Mouse (Mus musculus) forebrain, embryonic 13.5 days (tissue): ENCODE measurements around the gene Phox2a. TPM values are rescaled to one million over a fixed set of nuclear protein-coding genes. Genes with fewer than 3 reads are reported as not detected.

Experiments used
- ATAC-seq: fragments of 200-750 bp; cut with Nextera tagmentation; 2 replicates; pipeline ENCODE4 v1.8.0; 2017
- H3K27ac ChIP-seq: fragments of 300-500 bp; sonication (generic); 2 replicates; pipeline ENCODE4 v1.5.1; 2015; ENCODE audit warnings: inconsistent platforms, mild to moderate bottlenecking, moderate library complexity
- H3K27me3 ChIP-seq: fragments of 300-500 bp; sonication (generic); 2 replicates; pipeline ENCODE4 v1.6.1; 2015; ENCODE audit warnings: mild to moderate bottlenecking, inconsistent platforms
- H3K36me3 ChIP-seq: fragments of 300-500 bp; sonication (generic); 2 replicates; pipeline ENCODE4 v1.6.1; 2015; ENCODE audit warnings: mild to moderate bottlenecking, inconsistent platforms; ENCODE audit not compliant: poor library complexity, severe bottlenecking
- H3K4me1 ChIP-seq: fragments of 300-500 bp; sonication (generic); 2 replicates; pipeline ENCODE4 v1.6.1; 2015; ENCODE audit warnings: inconsistent platforms
- H3K4me2 ChIP-seq: fragments of 300-500 bp; sonication (generic); 2 replicates; pipeline ENCODE4 v1.6.1; 2015; ENCODE audit warnings: inconsistent platforms, mild to moderate bottlenecking, moderate library complexity
- H3K4me3 ChIP-seq: fragments of 300-500 bp; sonication (generic); 2 replicates; pipeline ENCODE4 v1.5.1; 2015; ENCODE audit warnings: mild to moderate bottlenecking, inconsistent platforms
- H3K9ac ChIP-seq: fragments of 300-500 bp; sonication (generic); 2 replicates; pipeline ENCODE4 v1.6.1; 2015; ENCODE audit warnings: mild to moderate bottlenecking, inconsistent platforms
- H3K9me3 ChIP-seq: fragments of 300-500 bp; sonication (generic); replicated peaks from 2 replicates; pipeline ENCODE4 v1.6.1; 2016; ENCODE audit warnings: inconsistent platforms
- WGBS: fragments of 180-500 bp; shearing (Covaris S2); methylation state at CpG from one replicate; pipeline ENCODE4 v1.1.7; 2015; 5-methylcytosine and 5-hydroxymethylcytosine counted together
- polyA plus RNA-seq: library from polyadenylated mRNA; unstranded; fragments of >200 nt; fragmentation: Nextera tagmentation; extraction: Ambion mirVana; gene quantifications from 2 replicates; pipeline ENCODE4 v1.2.1, GENCODE M21; 2015

Phox2a gene
- polyA plus RNA-seq, result 0.10 TPM in 1 of 2 replicates, not detected in the other

DNA sequence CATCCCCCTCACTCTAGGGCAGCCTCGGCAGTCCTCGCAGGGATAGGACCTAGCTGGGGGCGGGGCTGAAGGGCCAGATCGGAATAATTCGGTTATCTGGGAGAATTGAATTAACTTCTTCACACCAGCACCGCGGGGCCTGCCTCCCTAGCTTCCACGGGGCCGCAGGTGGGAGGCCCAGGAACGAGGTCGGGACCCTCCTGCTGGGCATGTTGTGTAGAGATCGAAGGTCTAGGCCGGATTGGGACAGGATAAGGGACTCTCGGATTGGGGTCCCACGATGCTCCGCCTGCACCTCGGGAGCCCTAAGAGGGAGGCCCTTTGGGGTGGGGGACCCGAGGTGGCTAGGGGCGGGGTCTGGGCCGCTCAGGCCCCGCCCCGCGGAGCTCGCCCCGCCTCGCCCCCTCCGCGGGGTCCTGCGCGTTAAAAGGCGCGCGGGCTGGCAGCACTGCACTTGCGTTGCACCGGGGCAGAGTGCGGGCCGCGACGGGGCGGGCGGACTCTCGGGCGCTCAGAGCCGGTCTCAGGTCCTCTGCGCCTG, at the start of gene Phox2a:
Gene Phox2a (plus strand): TSS at position 453 of the 541 bp plus-strand sequence.
- Histone ChIP-seq H3K4me3 (peak within 1 kb of the TSS; percentile 30), H3K27ac (no peak within 1 kb of the TSS), H3K4me2 (peak within 1 kb of the TSS; percentile 54), H3K27me3 (peaks cover 73% of the 10 kb centered on the region), H3K9ac (no peak within 1 kb of the TSS; the same call in 1 of the 2 replicates), H3K4me1 (peaks cover 30% of the 10 kb centered on the region), H3K36me3 (no peaks in the 10 kb centered on the region), H3K9me3 (peaks cover 6% of the 10 kb centered on the region; the same call in 1 of the 2 replicates)
- ATAC-seq, result no peak
- under 1% methylated on average over 25 of the region's 45 CpGs for WGBS

DNA sequence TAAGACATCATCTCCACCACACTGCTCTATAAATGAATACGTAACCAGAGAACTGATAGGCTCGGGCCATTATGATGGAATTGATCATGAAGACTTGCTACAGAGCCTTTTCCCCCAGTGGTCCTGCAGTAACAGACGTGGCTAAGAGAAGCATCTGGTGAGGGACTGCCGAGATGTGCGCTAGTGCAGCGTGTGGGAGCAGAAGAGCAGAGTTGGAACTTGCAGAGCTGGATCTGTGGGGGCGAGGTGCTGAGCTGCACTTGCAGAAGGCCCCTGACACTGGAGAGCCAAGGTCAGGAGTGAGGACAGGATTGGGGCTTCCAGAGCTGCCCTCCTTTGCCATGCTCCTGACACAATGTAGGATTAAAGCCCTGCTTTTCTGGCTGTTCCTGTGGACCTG, 48.1 kb upstream of the Phox2a start:
- peaks cover 19% of the 10 kb centered on the region for H3K36me3 ChIP-seq
- ATAC-seq, result no peak
- H3K9ac ChIP-seq, result no peak overlapping the region
- peaks cover 15% of the 10 kb centered on the region for H3K4me1 ChIP-seq
- H3K4me3 ChIP-seq, result no peak overlapping the region
- H3K27me3 ChIP-seq, result no peaks in the 10 kb centered on the region
- H3K9me3 ChIP-seq, result no peaks in the 10 kb centered on the region
- WGBS, result 87% methylated on average over 7 of the region's 7 CpGs
- no peak overlapping the region for H3K4me2 ChIP-seq
- H3K27ac ChIP-seq, result no peak overlapping the region

DNA sequence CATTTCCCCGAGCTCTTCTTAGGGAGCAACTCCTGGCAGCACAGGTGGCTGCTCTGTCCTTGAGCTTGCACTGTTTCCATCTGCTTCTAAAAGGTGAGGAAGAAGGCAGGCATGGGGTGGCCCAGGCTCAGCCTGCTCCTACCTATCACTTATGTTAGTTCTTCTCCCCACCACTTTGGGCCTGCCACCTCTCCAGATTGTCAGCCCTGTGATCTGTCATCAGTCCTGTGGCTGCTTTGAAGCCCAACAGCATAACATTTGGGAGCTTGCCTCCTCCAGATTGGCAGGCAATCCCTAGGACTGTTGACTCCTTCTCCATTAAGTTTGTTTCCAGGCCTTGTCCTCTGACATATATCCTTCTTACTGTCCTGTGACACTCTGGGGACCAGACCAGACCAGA, 46.5 kb upstream of the Phox2a start:
- no peak overlapping the region for H3K9ac ChIP-seq
- no peak overlapping the region for H3K4me3 ChIP-seq
- no peak overlapping the region for H3K4me2 ChIP-seq
- H3K27ac ChIP-seq, result no peak overlapping the region
- peaks cover 15% of the 10 kb centered on the region for H3K4me1 ChIP-seq
- H3K27me3 ChIP-seq, result no peaks in the 10 kb centered on the region
- peaks cover 10% of the 10 kb centered on the region for H3K36me3 ChIP-seq
- ATAC-seq, result no peak
- 89% methylated on average over 1 of the region's 1 CpGs for WGBS
- no peaks in the 10 kb centered on the region for H3K9me3 ChIP-seq

DNA sequence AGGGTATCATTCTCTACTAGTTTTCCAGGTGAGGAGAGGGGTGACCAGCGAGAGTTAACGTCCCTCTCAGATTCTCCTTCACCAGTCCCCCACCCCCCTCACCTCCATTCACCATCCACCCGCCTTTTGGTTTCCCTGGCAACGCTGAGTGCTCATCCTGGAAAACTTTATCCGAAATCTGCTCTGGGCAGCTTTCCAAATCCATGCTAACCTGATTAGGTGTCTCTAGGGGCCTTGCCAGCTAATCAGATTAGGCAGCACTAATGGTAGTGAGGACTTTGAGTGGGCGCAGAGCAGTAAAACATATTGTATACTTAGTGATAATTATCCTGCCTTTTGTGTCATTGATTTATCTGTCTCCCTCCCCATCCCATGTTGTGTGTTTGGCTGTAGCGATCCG, 45.4 kb upstream of the Phox2a start:
- Histone ChIP-seq H3K9me3 (no peaks in the 10 kb centered on the region), H3K4me2 (no peak overlapping the region), H3K27me3 (no peaks in the 10 kb centered on the region), H3K27ac (no peak overlapping the region), H3K9ac (no peak overlapping the region), H3K4me3 (no peak overlapping the region), H3K4me1 (peaks cover 15% of the 10 kb centered on the region), H3K36me3 (peaks cover 10% of the 10 kb centered on the region)
- WGBS, result 33% methylated on average over 8 of the region's 8 CpGs
- no peak for ATAC-seq

DNA sequence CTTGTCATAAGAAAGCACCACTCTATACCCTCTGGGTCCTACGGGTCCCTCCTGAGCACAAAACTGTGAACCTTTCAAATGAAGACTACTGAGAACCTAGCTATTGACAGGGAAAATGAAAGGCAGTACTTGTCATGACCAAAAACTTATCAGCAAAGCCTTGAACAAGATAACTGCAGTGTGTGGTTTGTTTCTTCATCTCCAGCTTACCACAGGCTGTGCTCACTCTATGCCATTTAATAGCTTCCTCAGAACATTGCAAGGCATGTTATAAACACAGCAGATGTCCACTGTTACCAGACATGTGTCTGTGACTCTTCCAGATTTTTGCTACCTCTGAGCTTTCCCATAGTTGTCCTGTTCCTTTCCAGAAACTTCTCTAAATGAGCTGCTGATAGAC, 41.1 kb upstream of the Phox2a start:
- no peak for ATAC-seq

DNA sequence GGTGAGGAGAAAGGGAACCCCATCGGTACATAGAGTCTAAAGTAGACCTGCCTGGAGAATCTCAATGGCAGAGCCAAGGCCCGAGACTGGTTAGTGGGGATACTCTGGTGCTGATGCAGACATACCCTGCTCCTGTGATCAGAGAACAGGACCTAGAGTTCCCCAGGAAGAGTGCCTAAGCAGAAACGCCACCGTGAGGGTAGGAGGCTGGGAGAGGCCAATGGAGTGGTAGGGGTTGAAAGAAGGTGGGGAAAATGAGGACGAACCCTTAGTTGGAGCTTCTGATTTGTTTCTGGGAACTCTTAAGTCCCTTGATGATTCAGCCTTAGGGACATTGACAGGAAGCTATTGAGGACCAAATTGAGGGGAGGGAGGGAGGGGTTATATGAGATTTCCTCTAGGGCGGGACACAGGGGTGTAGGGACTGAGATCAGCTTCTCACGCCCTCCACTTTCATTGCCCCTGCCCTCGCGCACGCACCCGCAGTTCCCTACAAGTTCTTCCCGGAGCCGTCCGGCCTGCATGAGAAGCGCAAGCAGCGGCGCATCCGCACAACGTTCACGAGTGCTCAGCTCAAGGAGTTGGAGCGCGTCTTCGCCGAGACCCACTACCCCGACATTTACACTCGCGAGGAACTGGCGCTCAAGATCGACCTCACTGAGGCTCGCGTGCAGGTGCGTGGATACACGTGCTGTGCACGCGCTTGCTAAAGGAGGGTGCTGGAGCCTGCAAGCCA, 2.4 kb downstream of the Phox2a start:
- ATAC-seq, result no peak
- 3% methylated on average over 35 of the region's 35 CpGs for WGBS
- Histone ChIP-seq H3K36me3 (peaks cover 12% of the 10 kb centered on the region), H3K9me3 (no peaks in the 10 kb centered on the region), H3K27ac (no peak overlapping the region), H3K9ac (no peak overlapping the region), H3K4me3 (peak overlapping the region; percentile 38), H3K4me1 (peaks cover 30% of the 10 kb centered on the region), H3K4me2 (peak overlapping the region; percentile 71), H3K27me3 (peaks cover 81% of the 10 kb centered on the region)

More for the DNA sequence above, 41.1 kb upstream of the Phox2a start:
- Histone ChIP-seq H3K4me3 (no peak overlapping the region), H3K4me1 (peaks cover 10% of the 10 kb centered on the region), H3K9me3 (no peaks in the 10 kb centered on the region), H3K9ac (no peak overlapping the region), H3K27me3 (no peaks in the 10 kb centered on the region), H3K4me2 (no peak overlapping the region), H3K27ac (no peak overlapping the region), H3K36me3 (peaks cover 34% of the 10 kb centered on the region)
- 95% methylated on average over 1 of the region's 1 CpGs for WGBS

DNA sequence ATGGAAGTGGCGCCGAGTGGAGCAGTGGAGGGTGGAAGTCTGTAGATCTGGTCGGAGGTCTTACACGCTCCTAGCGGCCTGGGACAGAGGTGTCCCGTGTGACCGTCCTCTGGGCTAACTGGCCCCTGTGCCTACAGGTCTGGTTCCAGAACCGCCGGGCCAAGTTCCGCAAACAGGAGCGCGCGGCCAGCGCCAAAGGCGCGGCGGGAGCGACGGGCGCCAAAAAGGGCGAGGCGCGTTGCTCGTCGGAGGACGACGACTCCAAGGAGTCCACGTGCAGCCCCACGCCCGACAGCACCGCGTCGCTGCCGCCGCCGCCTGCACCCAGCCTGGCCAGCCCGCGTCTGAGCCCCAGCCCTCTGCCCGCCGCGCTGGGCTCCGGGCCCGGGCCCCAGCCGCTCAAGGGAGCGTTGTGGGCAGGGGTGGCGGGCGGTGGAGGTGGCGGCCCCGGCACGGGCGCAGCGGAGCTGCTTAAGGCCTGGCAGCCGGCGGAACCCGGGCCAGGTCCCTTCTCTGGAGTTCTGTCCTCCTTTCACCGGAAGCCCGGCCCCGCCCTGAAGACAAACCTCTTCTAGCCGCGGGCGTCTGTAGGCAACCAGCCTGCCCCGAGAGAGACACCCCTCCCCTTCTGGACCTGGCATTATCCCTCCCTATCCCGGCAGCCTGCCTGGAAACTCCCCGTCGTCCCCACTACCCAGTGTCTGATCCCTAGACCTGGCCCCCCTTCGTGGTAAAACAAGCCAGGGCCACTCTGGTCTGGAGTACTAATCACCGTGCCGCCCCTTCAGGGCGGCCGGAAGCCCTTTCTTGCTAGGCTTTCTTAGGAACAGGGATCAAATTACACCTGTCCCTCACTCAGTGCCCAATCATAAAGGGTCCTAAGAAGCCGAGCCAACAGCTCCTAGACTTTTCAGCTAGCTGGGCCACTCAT, 3.7 kb downstream of the Phox2a start:
- Histone ChIP-seq H3K4me2 (peak overlapping the region; percentile 71), H3K27me3 (peaks cover 71% of the 10 kb centered on the region), H3K4me3 (peak overlapping the region; percentile 38), H3K9me3 (no peaks in the 10 kb centered on the region), H3K27ac (no peak overlapping the region; the same call in 1 of the 2 replicates), H3K9ac (peak overlapping the region; percentile 65), H3K4me1 (peaks cover 30% of the 10 kb centered on the region), H3K36me3 (peaks cover 26% of the 10 kb centered on the region)
- peak; percentile 75 for ATAC-seq
- WGBS, result under 1% methylated on average over 37 of the region's 71 CpGs

DNA sequence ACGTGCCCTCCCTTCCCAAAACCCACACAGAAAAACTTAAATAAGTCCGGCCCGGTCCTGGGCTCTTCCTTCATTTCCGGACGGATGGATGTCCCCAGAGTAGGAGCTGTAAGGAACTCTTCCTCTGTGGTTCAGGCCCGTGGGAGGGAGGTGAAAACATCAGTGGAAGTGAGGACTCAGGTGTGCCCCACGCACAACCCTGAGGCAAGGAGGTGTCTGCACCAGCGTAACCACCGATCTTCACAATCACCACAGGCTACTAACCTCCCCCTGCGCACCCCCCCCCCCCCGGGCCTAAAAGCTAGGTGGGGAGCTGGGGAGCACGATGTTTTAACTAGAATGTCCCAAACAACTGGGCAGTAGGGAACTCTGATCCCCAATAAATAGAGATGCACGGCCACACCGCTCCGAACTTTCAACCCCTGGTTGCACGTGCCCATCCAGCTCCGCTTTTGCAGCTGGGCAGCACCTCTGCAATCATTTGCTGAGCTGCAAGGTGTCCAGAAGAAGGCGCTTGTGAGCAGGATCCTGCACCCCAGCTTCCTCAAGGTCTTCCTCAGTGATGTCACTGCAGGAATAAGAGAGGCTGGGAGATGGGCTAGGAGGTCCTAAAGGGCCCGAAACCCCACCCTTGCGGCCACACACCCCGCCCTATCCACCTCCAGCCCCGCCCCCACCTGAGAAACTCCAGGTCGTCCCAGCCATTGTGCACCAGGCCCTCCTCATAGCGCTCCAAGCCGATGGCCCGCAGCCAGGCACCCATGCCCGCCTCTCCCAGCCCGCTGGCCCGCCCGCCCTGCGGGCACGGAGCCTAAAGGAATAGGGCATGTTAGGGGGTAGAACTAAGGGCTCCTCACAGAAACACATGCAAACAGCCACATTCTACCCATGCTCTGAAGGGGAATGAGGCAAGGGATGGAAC, 5.0 kb downstream of the Phox2a start:
- peaks cover 58% of the 10 kb centered on the region for H3K27me3 ChIP-seq
- H3K4me3 ChIP-seq, result no peak overlapping the region
- peaks cover 38% of the 10 kb centered on the region for H3K36me3 ChIP-seq
- no peaks in the 10 kb centered on the region for H3K9me3 ChIP-seq
- no peak overlapping the region for H3K4me2 ChIP-seq
- 22% methylated on average over 32 of the region's 32 CpGs for WGBS
- H3K9ac ChIP-seq, result no peak overlapping the region
- ATAC-seq, result 0 out of 2 replicates have a peak, but pooled peaks have one; percentile 3
- H3K4me1 ChIP-seq, result peaks cover 26% of the 10 kb centered on the region
- H3K27ac ChIP-seq, result no peak overlapping the region

DNA sequence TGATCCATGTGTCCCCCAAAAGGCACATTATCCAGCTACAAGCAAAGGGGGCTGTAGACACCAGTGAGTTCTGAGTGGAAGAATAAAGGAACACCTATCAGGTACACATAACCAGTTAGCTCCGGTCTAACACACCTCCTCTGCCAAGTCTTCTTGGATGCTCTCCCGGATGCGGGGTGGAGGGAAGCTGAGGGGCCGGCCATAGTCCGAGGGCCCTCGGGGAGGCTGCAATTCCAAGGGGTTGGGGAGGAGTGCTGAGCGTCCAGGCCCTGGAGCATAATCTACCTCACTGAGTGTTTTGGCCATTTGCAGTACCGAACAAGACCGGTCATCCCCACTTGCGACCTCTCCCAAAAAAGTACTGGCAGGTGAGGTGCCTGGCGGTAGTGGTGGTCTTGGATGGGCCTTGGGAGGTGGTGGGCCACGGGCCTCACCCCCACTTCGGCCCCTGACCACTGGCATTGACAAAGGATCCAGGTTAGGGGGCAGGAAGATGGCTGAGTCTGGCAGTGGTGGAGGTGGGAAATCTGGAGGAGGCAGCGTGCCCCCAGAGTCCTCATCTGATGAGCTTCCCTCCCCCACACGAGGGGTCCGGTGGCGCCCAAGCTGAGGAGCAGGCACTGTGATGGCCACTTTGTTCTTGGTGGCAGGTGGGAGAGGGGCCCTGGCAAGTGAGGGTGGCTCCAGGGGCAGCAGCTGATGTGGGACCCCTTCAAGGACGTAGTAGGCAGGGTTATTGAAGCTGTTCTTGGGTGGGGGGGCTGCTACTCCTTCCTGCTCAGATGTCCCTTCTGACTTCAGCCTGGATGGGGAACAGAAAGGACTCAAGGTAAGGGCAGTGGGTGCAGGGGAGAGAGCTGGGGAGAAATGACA, 5.9 kb downstream of the Phox2a start:
- no peak for ATAC-seq
- 81% methylated on average over 18 of the region's 18 CpGs for WGBS
- H3K36me3 ChIP-seq, result peaks cover 47% of the 10 kb centered on the region
- H3K27ac ChIP-seq, result no peak overlapping the region
- H3K4me3 ChIP-seq, result no peak overlapping the region
- H3K9me3 ChIP-seq, result no peaks in the 10 kb centered on the region
- H3K9ac ChIP-seq, result no peak overlapping the region
- H3K4me2 ChIP-seq, result no peak overlapping the region
- H3K27me3 ChIP-seq, result peaks cover 49% of the 10 kb centered on the region
- H3K4me1 ChIP-seq, result peaks cover 22% of the 10 kb centered on the region

DNA sequence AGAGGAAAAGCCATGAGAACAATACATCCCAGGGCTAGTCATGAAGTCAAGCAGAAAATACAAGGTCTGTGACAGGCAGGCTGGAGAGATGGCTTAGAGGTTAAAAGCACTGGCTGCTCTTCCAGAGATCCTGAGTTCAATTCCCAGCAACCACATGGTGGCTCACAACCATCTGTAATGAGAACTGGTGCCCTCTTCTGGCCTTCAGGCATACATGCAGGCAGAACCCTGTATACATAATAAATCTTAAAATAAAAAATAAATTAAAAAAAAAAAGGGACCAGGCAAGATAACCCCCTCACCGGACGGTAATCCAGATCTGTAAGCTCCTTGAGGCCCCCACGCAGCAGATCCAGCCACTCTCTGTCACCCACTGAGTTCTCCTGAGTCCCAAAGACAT, 12.3 kb downstream of the Phox2a start:
- no peak for ATAC-seq
- H3K4me1 ChIP-seq, result peaks cover 21% of the 10 kb centered on the region
- WGBS, result 93% methylated on average over 3 of the region's 3 CpGs
- peaks cover 80% of the 10 kb centered on the region for H3K36me3 ChIP-seq
- H3K9me3 ChIP-seq, result no peaks in the 10 kb centered on the region
- no peaks in the 10 kb centered on the region for H3K27me3 ChIP-seq
- no peak overlapping the region for H3K9ac ChIP-seq
- no peak overlapping the region for H3K27ac ChIP-seq
- H3K4me3 ChIP-seq, result no peak overlapping the region
- H3K4me2 ChIP-seq, result no peak overlapping the region
